Mouse (Mus musculus) frontal cortex, adult (tissue): Measurements from ENCODE around the gene Specc1l.
"Not testable (repeated sequence)": the region's sequence is repeated elsewhere in the genome, so short reads cannot be mapped to it uniquely, and the experiment has no call there.

Source experiments
- ATAC-seq: cut with Nextera tagmentation; 2 replicates; pipeline ENCODE4 v1.9.2; 2017; ENCODE audit warnings: mild to moderate bottlenecking, moderate library complexity, mixed read lengths; ENCODE audit not compliant: low TSS enrichment

Gene Specc1l

DNA sequence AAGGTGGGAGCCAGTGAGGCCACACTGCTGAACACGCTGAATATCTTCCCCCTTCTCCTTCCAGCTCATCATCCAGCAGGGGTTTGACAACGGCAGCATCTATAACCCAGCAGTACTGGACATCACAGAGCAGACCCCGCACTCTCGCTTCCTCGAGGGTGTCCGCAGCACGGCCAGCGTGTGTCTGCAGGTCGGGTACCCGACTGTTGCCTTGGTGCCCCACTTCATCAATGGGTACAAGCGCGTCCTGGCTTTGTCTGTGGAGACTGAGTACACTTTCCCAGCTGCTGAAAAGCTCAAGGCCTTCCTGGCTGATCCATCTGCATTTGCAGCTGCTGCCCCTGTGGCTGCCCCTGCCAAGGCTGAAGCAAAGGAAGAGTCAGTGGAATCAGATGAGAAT, 140.7 kb downstream of the Specc1l start:
- no peak for ATAC-seq

DNA sequence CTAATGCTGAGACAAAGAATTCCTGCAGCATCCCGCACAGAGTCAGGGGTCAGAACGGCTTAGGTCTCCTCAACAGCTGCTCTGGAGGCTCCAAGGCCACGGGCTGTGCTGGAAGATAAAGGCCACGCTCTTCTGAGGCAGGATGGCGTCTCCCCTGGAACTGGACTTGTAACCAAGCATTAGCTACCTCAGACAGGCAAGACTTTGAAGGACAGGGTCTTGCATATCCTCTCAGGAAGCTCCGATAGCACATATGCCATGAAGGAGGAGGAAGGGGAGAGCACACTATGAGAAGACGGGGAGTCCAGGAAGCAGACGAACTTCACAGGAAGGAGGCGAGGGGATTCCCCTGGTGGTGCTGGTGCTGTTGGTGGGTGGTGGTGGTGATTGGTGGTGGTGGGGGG, 142.0 kb downstream of the Specc1l start:
- not testable (repeated sequence) for ATAC-seq

DNA sequence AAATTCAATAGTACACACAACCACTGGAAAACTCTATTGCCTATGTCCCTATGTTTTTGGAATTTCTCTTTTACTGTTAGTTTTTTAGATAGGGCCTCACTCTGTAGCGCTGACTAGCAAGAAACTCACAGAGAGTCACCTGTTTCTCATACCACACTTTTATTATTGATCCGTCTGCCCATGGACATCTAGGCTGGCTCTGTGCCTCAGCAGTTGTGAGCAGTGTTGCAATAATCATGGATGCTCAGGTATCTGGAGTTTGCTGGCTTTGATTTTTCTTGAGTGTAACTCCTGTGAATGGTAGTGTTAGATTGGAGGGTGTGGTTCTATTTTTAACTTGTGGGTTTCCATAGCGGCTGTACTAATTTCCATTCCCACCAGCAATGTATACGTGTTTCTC, 143.5 kb downstream of the Specc1l start:
- ATAC-seq = no peak
